Mouse (Mus musculus) C2C12 (cell line): ENCODE results near the gene Zfp53. TPM values are rescaled to one million over a fixed set of nuclear protein-coding genes. Genes with fewer than 3 reads are reported as not detected.
"Not testable (repeated sequence)": the region's sequence is repeated elsewhere in the genome, so short reads cannot be mapped to it uniquely, and the experiment has no call there.

ENCODE experiments used
- H3K27me3 ChIP-seq: one replicate; pipeline ENCODE4 v1.6.1; 2011; ENCODE audit not compliant: control insufficient read depth, insufficient read depth, insufficient read length
- H3K36me3 ChIP-seq: one replicate; pipeline ENCODE4 v1.6.1; 2011; ENCODE audit not compliant: control insufficient read depth, insufficient read depth
- H3K4me3 ChIP-seq: one replicate; pipeline ENCODE4 v1.5.1; 2011; ENCODE audit warnings: mild to moderate bottlenecking, control low read depth; ENCODE audit not compliant: poor library complexity, insufficient read depth, severe bottlenecking
- H3K79me2 ChIP-seq: one replicate; pipeline ENCODE4 v1.6.1; 2011; ENCODE audit not compliant: control insufficient read depth, insufficient read depth
- H3K79me3 ChIP-seq: one replicate; pipeline ENCODE4 v1.6.1; 2011; ENCODE audit warnings: low read depth, control low read depth
- H3ac ChIP-seq: one replicate; pipeline ENCODE3; 2011; ENCODE audit warnings: low read depth; ENCODE audit not compliant: control insufficient read depth, insufficient read length
- CEBPB ChIP-seq: IDR thresholded peaks from one replicate; pipeline ENCODE4 v1.6.1; 2011; ENCODE audit warnings: low read depth, mild to moderate bottlenecking, control low read depth, moderate library complexity
- CTCF ChIP-seq: IDR thresholded peaks from one replicate; pipeline ENCODE4 v1.5.1; 2011; ENCODE audit not compliant: control insufficient read depth, insufficient read depth, insufficient read length
- FOSL1 ChIP-seq: IDR thresholded peaks from one replicate; pipeline ENCODE4 v1.8.0; 2011; ENCODE audit warnings: mild to moderate bottlenecking, low read length; ENCODE audit not compliant: poor library complexity, insufficient read depth, severe bottlenecking
- MAX ChIP-seq: IDR thresholded peaks from one replicate; pipeline ENCODE4 v1.6.1; 2011; ENCODE audit warnings: mild to moderate bottlenecking, control low read depth
- MYOD1 ChIP-seq: IDR thresholded peaks from one replicate; pipeline ENCODE4 v1.6.1; 2011; ENCODE audit warnings: low read depth; ENCODE audit not compliant: control insufficient read depth, insufficient read length
- MYOG ChIP-seq: IDR thresholded peaks from one replicate; pipeline ENCODE4 v1.6.1; 2011; ENCODE audit not compliant: control insufficient read depth, insufficient read length; ENCODE audit errors: extremely low read depth
- USF1 ChIP-seq: IDR thresholded peaks from one replicate; pipeline ENCODE4 v1.6.1; 2011; ENCODE audit warnings: low read depth, mild to moderate bottlenecking, control low read depth, moderate library complexity
- polyA plus RNA-seq: library from polyadenylated mRNA; unstranded; fragments of >200 nt; fragmentation: generic; extraction: Trizol; gene quantifications from one replicate; pipeline ENCODE4 v1.2.1, GENCODE M21; 2012; ENCODE audit warnings: missing spikeins

The Zfp53 gene
- polyA plus RNA-seq, 1 experiment = 2.0 TPM

DNA sequence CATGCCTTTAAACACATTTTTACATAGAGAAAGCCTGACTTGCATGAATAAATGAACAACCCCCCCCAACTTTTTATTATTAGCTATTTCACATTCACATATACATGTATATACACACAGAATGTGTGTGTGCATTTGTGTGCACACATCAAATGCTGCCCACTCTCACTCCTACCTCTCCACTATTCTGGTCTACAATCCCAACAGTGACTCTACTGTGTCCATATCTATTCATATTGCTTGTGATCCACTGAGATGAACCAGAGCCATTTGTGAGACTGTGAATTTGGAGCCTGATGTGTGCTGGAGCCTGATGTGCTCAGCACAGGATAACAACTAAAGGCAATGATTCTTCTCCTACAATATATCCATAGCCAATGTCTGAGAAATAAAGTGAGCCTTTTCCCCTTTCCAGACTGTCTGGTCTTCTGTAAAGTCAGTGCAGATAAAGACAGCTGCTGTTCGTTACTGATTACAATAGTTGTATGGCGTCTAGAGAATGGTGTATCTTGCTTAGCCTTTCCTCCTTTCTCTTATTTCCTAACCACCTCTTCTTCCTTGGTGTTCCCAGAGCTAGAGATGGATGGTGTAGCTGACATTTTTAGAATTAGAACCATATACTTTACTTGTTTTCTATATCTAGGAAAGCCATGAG, 16.0 kb upstream of the Zfp53 start:
- Histone ChIP-seq H3K4me3 (no peak overlapping the region), H3K79me2 (no peaks in the 10 kb centered on the region)

GRCm38 (mm10) chr17:21473362-21474190, 15.2 kb upstream of the Zfp53 start:
- Histone ChIP-seq H3K79me2 (no peaks in the 10 kb centered on the region), H3ac (no peak overlapping the region), H3K79me3 (no peaks in the 10 kb centered on the region), H3K36me3 (no peaks in the 10 kb centered on the region), H3K4me3 (no peak overlapping the region), H3K27me3 (no peaks in the 10 kb centered on the region)
- TF ChIP-seq MAX (no peak), MYOD1 (no peak), FOSL1 (no peak), CTCF (no peak), CEBPB (no peak), USF1 (no peak), MYOG (no peak)

More for the DNA sequence above, 16.0 kb upstream of the Zfp53 start:
- no peak overlapping the region for H3ac ChIP-seq
- no peaks in the 10 kb centered on the region for H3K36me3 ChIP-seq
- no peaks in the 10 kb centered on the region for H3K27me3 ChIP-seq
- TF ChIP-seq MYOG (no peak), MAX (no peak)
- H3K79me3 ChIP-seq = no peaks in the 10 kb centered on the region

DNA sequence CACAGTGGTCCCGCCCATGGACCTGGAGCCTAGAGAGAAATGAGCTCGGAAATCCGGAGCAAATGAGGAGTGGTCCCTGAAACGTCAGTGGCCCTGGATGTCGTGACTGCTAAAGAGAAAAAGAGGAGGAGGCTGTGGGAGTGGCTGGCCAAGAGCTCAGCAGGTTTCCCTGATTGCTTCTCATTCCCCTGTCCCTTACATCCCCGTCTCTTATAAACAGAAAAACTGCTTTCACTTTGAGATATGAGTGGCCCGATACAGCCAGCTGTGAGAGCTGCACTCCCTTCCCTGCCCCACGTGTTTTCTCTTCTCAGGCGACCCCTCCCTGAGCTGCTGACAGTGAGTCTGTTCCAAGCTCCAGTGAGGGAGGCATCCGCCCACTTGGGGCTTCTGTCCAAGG, 14.1 kb upstream of the Zfp53 start:
- H3ac ChIP-seq, H3K4me3 ChIP-seq, H3K27me3 ChIP-seq, H3K36me3 ChIP-seq, H3K79me3 ChIP-seq, H3K79me2 ChIP-seq: not testable (repeated sequence)

DNA sequence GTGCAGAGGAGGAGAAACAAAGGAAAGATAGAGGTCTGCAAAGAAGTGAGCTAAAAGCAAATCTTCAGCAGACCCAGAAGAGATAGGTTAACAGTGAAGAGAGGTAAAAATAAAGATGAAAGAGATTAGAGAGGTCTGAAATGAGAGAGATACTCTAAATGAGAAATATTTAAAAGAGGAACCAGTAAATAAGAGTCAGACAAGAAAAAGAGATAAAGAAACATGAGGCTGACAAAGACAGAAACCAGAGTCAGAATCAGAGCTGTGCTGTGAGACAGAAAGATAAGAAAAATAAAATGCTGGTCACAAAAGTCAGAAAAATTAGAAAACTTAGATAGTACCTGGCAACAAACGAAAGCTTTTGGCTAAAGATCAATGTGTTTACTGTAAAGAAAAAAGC, 13.5 kb upstream of the Zfp53 start:
- not testable (repeated sequence) for H3K36me3 ChIP-seq, H3K79me2 ChIP-seq, H3K4me3 ChIP-seq, H3ac ChIP-seq, H3K27me3 ChIP-seq, H3K79me3 ChIP-seq

DNA sequence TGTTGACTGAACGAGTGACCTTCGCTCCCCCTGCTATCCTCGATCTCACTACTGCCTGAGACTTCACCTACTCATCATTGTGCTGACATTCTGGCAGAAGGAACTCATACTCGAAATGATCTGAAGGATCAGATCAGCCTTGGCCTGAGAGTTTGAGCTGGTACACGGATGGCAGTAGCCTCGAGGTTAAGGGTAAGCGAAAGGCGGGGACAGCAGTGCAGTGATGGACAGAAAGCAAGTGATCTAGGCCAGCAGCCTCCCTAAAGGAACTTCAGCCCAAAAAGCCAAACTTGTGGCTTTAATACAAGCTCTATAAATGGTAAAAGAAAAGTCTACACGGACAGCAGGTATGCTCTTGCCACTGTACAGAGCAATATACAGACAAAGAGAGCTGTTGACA, 12.4 kb upstream of the Zfp53 start:
- not testable (repeated sequence) for H3K4me3 ChIP-seq, H3ac ChIP-seq, H3K79me2 ChIP-seq, H3K27me3 ChIP-seq, H3K79me3 ChIP-seq, H3K36me3 ChIP-seq

DNA sequence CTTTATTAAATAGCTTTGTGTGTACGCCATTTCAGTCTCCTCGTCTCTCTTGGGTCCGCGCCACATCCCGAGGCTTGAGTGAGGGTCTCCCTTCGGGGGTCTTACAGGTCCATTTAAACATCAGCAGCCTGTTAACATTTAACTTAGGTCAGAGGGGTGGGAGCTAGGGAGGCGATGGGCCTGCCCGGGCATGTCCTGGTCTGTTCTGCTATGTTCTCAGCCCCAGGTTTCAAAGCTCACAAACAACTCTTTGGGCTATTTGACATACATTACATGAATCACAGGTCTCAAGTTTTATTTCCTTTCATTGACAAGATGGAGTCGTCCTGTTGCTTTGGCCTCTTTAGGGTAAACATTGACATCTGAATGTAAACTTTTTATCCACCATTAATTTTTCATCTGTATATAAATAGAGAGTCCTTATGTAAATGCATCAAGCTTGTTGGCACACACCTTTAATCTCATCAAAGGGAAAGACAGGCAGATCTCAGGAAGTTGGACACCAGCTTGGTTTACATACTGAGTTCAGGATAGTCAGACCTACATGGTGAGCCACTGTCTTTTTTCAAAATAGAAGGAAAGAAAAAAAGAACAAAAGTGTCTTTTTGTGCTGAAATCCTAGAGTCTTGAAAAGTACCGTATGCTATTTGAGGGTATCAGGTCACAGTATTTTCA, 10.6 kb upstream of the Zfp53 start:
- not testable (repeated sequence) for H3K36me3 ChIP-seq, H3ac ChIP-seq, H3K27me3 ChIP-seq, H3K79me2 ChIP-seq, H3K4me3 ChIP-seq, H3K79me3 ChIP-seq

DNA sequence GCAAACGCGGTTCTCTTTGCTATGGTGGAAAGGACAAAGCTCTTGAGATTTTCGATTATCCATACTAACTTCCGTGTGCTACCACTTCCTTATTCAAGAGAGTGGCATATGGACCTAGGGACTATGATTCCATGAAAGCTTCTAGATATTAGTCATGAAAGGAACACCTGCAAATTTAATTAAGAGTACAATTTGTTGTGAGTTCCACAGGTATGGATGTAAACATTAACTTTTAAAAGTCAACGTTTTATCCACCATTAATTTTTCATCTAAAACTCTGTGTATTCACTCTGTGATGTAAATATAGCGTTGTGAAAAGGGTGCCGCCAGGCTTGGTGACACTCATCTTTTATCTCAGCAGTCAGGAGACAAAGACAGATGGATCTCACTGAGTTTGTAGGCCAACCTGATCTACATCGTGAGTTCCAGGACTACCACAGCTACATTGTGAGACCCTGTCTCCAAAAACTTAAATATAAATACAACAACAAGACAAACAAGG, 753 bp downstream of the Zfp53 start:
- Histone ChIP-seq H3K79me2 (peaks cover 32% of the 10 kb centered on the region), H3K36me3 (peaks cover 15% of the 10 kb centered on the region), H3K27me3 (no peaks in the 10 kb centered on the region), H3K4me3 (peak overlapping the region; percentile 58), H3K79me3 (peaks cover 8% of the 10 kb centered on the region), H3ac (peak overlapping the region; percentile 54)
- no peak for TF ChIP-seq FOSL1
